Mouse (Mus musculus) liver, adult 10 weeks (tissue): ENCODE data around the gene Olfr194. TPM values are rescaled to one million over a fixed set of nuclear protein-coding genes. Genes with fewer than 3 reads are reported as not detected.

Source experiments
- polyA plus RNA-seq: library from polyadenylated mRNA; stranded (reverse); fragments of 350-450 nt; fragmentation: Illumina TruSeq; extraction: RNeasy Lipid Tissue Mini Kit (QIAGEN cat#74804); gene quantifications from one replicate; pipeline ENCODE4 v1.2.3, GENCODE M21; 2014; ENCODE audit warnings: low read depth, low replicate concordance

The Olfr194 gene
- not detected for polyA plus RNA-seq

DNA sequence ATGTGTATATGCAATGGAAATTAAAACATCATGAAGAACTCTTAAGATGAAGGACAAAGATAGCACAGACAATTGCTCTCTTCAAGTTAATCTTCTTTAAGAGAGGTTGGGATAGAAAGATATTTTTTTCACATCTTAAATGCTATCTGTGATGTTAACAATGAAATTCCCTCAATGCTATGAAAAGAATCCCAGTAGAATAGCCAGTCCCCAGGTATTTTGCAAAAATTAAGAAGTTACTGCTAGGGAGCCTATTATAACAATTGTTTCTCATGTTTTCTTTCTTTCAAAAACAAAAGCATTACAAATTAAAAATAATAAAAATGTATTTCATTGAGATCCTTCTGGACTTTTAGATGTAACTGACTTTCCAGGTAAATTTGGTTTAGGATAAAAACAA lies at the start of gene Olfr194:
Olfr194 (minus strand) TSS at position 101 of the 400 bp plus-strand sequence.

DNA sequence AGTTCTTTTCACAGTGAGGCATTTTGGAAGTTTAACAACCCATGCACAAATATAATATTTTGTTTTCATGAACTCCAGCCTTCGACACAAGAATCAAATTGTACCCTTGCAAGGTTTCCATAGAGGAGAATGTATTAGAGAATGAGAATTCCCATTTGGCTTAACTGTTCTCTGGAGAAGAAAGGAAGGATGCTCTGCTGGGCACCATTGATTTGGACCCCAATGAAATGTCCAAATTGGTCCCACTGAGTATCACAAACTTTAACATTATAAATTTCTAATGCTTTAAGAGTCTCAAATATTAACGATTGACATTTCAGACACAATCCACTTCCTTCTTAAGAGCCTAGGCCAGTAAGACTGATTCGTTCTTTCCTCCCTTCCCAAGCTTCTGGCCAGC lies 49.5 kb upstream of the Olfr194 start, which contains the start of gene Olfr196:
Olfr196 (minus strand) TSS at position 101 of the 400 bp plus-strand sequence.

DNA sequence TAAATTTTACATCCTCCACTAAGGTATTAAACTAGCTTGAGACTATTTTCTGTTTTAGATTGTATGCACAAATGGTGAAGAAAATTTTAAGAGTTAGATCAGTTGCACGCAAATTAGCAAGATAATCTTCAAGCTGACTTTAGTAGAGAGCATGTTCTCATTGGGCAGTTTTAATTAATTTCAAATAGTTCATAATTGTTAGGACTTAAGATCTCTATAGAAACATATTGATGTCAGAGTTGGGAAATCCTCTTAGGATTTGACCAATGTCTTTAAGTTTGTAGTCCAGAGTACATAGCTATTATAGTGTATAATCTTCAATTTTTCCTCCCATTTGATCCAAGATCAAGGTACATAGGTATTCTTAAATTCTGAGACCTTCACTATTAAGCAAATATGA lies 25.9 kb upstream of the Olfr194 start, which contains the start of gene Olfr195:
Olfr195 (plus strand) TSS at position 301 of the 400 bp plus-strand sequence.

DNA sequence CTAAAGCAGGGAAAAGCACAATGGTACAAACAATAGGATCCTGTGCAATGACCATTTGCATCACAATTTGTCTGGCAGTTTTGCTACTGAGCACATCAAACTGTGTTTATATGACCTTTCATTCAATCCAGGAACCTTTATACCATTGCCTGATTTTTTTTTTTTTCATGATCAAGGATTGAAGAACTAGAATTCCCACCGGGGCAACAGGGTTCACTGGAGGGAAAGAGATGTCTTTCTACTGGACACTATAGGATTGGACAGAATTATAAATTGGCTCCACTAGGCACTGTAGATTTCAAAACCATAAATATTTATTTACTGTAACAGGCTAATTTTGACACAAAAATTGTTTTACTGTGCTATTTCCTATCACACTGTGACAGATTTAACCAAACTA lies 9.1 kb downstream of the Olfr194 start, which contains the start of gene Olfr193:
Olfr193 (minus strand) TSS at position 101 of the 400 bp plus-strand sequence.

DNA sequence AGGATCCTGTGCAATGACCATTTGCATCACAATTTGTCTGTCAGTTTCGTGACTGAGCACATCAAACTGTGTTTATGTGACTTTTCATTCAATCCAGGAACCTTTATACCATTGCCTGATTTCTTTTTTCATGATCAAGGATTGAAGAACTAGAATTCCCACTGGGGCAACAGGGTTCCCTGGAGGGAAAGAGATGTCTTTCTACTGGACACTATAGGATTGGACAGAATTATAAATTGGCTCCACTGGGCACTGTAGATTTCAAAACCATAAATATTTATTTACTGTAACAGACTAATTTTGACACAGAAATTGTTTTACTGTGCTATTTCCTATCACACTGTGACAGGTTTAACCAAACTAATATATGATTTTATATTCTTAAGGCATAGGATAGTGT lies 31.1 kb downstream of the Olfr194 start, which contains the start of gene Olfr191:
Olfr191 (minus strand) TSS at position 101 of the 400 bp plus-strand sequence.

DNA sequence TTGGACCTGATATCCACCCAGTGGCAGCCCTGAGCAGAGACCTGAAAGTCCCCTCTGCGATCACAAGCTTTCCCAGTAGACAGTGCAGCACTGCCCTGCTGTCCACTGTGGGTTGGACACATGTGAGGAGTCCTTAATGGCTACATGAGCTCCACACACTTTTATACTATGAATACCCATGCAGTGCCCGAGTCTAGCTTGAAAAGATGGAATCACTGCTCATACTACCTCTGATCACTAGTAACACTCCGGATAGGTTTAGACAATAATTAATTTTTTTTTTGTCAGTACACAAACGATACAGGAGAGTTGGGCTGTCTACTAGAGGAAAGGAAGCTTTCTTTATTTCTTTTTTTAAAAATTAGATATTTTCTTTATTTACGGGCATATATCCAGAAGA lies 43.0 kb downstream of the Olfr194 start, which contains the start of gene Olfr190:
Olfr190 (minus strand) TSS at position 101 of the 400 bp plus-strand sequence.

Other genes with a start within 250 kb of the Olfr194 start
- not detected for gene Olfr177, start 246.3 kb downstream of the Olfr194 start, polyA plus RNA-seq
- not detected for gene Olfr178, start 229.0 kb downstream of the Olfr194 start, polyA plus RNA-seq
- not detected for gene Olfr181, start 192.3 kb downstream of the Olfr194 start, polyA plus RNA-seq
- not detected for gene Olfr180, start 191.7 kb downstream of the Olfr194 start, polyA plus RNA-seq
- not detected for gene Olfr183, start 125.7 kb downstream of the Olfr194 start, polyA plus RNA-seq
- gene Olfr186, start 90.8 kb downstream of the Olfr194 start, polyA plus RNA-seq, result not detected
- not detected for gene Olfr187, start 81.3 kb downstream of the Olfr194 start, polyA plus RNA-seq
- not detected for gene Olfr190, start 43.1 kb downstream of the Olfr194 start, polyA plus RNA-seq
- gene Olfr191, start 31.2 kb downstream of the Olfr194 start, polyA plus RNA-seq, result not detected
- not detected for gene Olfr193, start 9.2 kb downstream of the Olfr194 start, polyA plus RNA-seq
- gene Olfr195, start 26.0 kb upstream of the Olfr194 start, polyA plus RNA-seq, result not detected
- gene Olfr196, start 49.4 kb upstream of the Olfr194 start, polyA plus RNA-seq, result not detected
- not detected for gene Olfr198, start 82.5 kb upstream of the Olfr194 start, polyA plus RNA-seq
- gene Olfr199, start 98.7 kb upstream of the Olfr194 start, polyA plus RNA-seq, result not detected
- gene Olfr201, start 151.6 kb upstream of the Olfr194 start, polyA plus RNA-seq, result not detected
- not detected for gene Olfr202, start 165.7 kb upstream of the Olfr194 start, polyA plus RNA-seq
- not detected for gene Olfr203, start 177.8 kb upstream of the Olfr194 start, polyA plus RNA-seq
- gene Olfr204, start 197.2 kb upstream of the Olfr194 start, polyA plus RNA-seq, result not detected
- gene Olfr205, start 210.1 kb upstream of the Olfr194 start, polyA plus RNA-seq, result not detected
- not detected for gene Olfr206, start 228.2 kb upstream of the Olfr194 start, polyA plus RNA-seq
- gene Olfr209, start 242.9 kb upstream of the Olfr194 start, polyA plus RNA-seq, result not detected